Mouse (Mus musculus) embryonic facial prominence, embryonic 11.5 days (tissue): ENCODE results near the gene Znfx1. TPM values are rescaled to one million over a fixed set of nuclear protein-coding genes. Genes with fewer than 3 reads are reported as not detected.
A peak's percentile ranks its signal among the peaks of the same experiment; 100 is the strongest.

Experiments used
- ATAC-seq: fragments of 200-750 bp; cut with Nextera tagmentation; replicated peaks from 2 replicates; pipeline ENCODE4 v1.8.0; 2017; ENCODE audit warnings: low read depth; ENCODE audit not compliant: insufficient number of reproducible peaks, low FRiP score, low TSS enrichment
- DNase-seq: peaks from one replicate; pipeline ENCODE4 v3.0.0-alpha.2; 2015; ENCODE audit warnings: low spot score
- H3K27ac ChIP-seq: fragments of 300-500 bp; sonication (generic); replicated peaks from 2 replicates; pipeline ENCODE4 v1.5.1; 2014; ENCODE audit warnings: mild to moderate bottlenecking, low read depth, low read length, control low read depth
- H3K27me3 ChIP-seq: fragments of 300-500 bp; sonication (generic); 2 replicates; pipeline ENCODE4 v1.6.1; 2014; ENCODE audit warnings: mild to moderate bottlenecking, low read length, moderate library complexity, mixed read lengths; ENCODE audit not compliant: control insufficient read depth, insufficient read depth
- H3K36me3 ChIP-seq: fragments of 300-500 bp; sonication (generic); replicated peaks from 2 replicates; pipeline ENCODE4 v1.6.1; 2014; ENCODE audit warnings: low read depth, mild to moderate bottlenecking, low read length, moderate library complexity, mixed read lengths; ENCODE audit not compliant: control insufficient read depth, insufficient read depth
- H3K4me1 ChIP-seq: fragments of 300-500 bp; sonication (generic); 2 replicates; pipeline ENCODE4 v1.6.1; 2014; ENCODE audit warnings: low read length, mixed read lengths; ENCODE audit not compliant: control insufficient read depth, insufficient read depth
- H3K4me2 ChIP-seq: fragments of 300-500 bp; sonication (generic); 2 replicates; pipeline ENCODE4 v1.6.1; 2014; ENCODE audit warnings: low read depth, mild to moderate bottlenecking, control low read depth, low read length, moderate library complexity
- H3K4me3 ChIP-seq: fragments of 300-500 bp; sonication (generic); 2 replicates; pipeline ENCODE4 v1.5.1; 2014; ENCODE audit warnings: low read depth, low read length, control low read depth
- H3K9ac ChIP-seq: fragments of 300-500 bp; sonication (generic); replicated peaks from 2 replicates; pipeline ENCODE4 v1.6.1; 2014; ENCODE audit warnings: mild to moderate bottlenecking, control low read depth, low read length
- H3K9me3 ChIP-seq: fragments of 300-500 bp; sonication (generic); replicated peaks from 2 replicates; pipeline ENCODE4 v1.6.1; 2016; ENCODE audit warnings: mild to moderate bottlenecking, low read length, inconsistent platforms, mixed read lengths; ENCODE audit not compliant: control insufficient read depth
- WGBS: fragments of 180-500 bp; shearing (Covaris S2); extraction: QIAGEN DNeasy Blood & Tissue Kit; methylation state at CpG from one replicate; pipeline ENCODE4 v1.1.7; 2014; 5-methylcytosine and 5-hydroxymethylcytosine counted together
- polyA plus RNA-seq: library from polyadenylated mRNA; unstranded; fragments of >200 nt; fragmentation: Nextera tagmentation; extraction: Ambion mirVana; gene quantifications from 2 replicates; pipeline ENCODE4 v1.2.1, GENCODE M21; 2014

Znfx1 gene
- polyA plus RNA-seq, 1 experiment from 2014 or later = 4.3 TPM

GRCm38 (mm10) chr2:167038716-167039115, 24.1 kb downstream of the Znfx1 start:
- DNase-seq (no peak), ATAC-seq (no peak)
- H3K27ac ChIP-seq = no peak overlapping the region
- H3K4me2 ChIP-seq = no peak overlapping the region
- no peaks in the 10 kb centered on the region for H3K9me3 ChIP-seq
- peaks cover 15% of the 10 kb centered on the region for H3K36me3 ChIP-seq
- H3K4me3 ChIP-seq = no peak overlapping the region
- no peak overlapping the region for H3K9ac ChIP-seq
- no peaks in the 10 kb centered on the region for H3K4me1 ChIP-seq
- H3K27me3 ChIP-seq = no peaks in the 10 kb centered on the region
- 91% methylated on average over 7 of the region's 7 CpGs for WGBS

- H3K36me3 ChIP-seq = peaks cover 17% of the 10 kb centered on the region
- H3K4me2 ChIP-seq = no peak overlapping the region
- H3K4me1 ChIP-seq = no peaks in the 10 kb centered on the region
- 92% methylated on average over 6 of the region's 6 CpGs for WGBS
- no peak for ATAC-seq
- no peak overlapping the region for H3K9ac ChIP-seq
- no peak for DNase-seq
- H3K9me3 ChIP-seq = no peaks in the 10 kb centered on the region
- H3K27me3 ChIP-seq = no peaks in the 10 kb centered on the region
- H3K4me3 ChIP-seq = no peak overlapping the region
- no peak overlapping the region for H3K27ac ChIP-seq
Observed at GRCm38 (mm10) chr2:167038297-167038696, 24.5 kb downstream of the Znfx1 start.

DNA sequence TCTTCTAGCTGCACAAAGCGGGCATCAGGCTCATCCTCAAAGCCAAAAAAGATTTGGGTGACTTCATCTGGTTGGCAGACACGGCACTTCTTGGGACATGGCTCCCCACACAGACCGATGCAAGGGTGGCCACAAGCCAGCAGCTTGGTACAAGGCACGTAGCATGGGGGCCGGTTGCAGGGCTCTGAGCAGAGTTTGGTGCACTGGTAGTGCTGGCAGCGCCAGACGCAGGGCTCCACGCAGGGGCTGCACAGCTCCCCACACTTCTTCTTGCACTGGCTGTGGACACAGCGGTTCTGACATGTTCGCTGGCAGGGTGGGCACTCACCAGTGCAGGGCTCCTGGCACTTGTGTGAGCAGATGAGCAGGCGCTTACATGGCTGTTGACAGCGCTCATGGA, 25.1 kb downstream of the Znfx1 start:
- 96% methylated on average over 12 of the region's 12 CpGs for WGBS
- Histone ChIP-seq H3K27ac (no peak overlapping the region), H3K9ac (no peak overlapping the region), H3K27me3 (no peaks in the 10 kb centered on the region), H3K4me1 (no peaks in the 10 kb centered on the region), H3K9me3 (no peaks in the 10 kb centered on the region), H3K36me3 (peaks cover 15% of the 10 kb centered on the region), H3K4me3 (no peak overlapping the region), H3K4me2 (no peak overlapping the region)
- ATAC-seq (no peak), DNase-seq (no peak)

DNA sequence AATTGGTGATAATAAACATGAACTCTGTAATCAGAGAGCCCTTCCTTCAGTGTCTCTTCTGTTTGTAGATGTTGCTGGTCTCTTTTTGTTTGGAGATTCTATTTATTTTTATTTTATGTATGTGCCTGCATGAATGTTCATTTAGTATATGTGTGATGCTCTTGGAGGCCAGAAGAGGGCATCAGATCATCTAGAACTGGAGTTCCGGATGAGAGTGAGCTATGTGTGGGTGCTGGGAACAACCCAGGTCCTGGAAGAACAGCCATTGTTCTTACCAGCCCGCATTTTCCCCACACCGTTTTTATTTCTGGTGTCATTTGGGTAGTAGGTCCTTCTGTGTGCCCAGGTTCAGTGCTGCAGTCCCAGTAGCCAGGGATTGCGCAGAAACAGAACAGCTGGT, 32.3 kb downstream of the Znfx1 start:
- no peak for ATAC-seq
- 93% methylated on average over 4 of the region's 4 CpGs for WGBS
- Histone ChIP-seq H3K9me3 (no peaks in the 10 kb centered on the region), H3K4me3 (no peak overlapping the region), H3K4me2 (no peak overlapping the region), H3K9ac (no peak overlapping the region), H3K36me3 (peaks cover 24% of the 10 kb centered on the region), H3K4me1 (no peaks in the 10 kb centered on the region), H3K27me3 (no peaks in the 10 kb centered on the region), H3K27ac (no peak overlapping the region)
- DNase-seq = no peak

DNA sequence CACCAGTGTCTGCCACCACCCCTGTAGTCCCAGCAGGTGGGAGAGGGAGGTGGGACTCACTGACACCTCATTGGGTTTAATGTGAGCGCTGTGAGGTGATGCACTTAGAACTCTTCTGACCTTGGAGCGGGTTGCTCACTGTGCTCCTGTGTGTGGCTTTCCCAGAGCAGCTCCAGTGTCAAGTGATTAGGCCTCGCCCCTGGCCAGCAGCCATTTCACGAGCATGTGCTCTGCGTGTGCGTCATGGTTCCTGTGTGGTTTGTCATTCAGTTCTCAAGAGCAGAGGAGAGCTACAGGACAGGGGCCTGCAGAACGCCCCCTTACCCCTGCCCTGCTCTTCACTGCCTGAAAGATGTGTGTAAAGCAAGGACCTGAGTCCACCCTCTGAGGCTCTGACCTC, 34.3 kb downstream of the Znfx1 start:
- H3K4me1 ChIP-seq = no peaks in the 10 kb centered on the region
- no peaks in the 10 kb centered on the region for H3K9me3 ChIP-seq
- H3K9ac ChIP-seq = no peak overlapping the region
- no peak overlapping the region for H3K27ac ChIP-seq
- H3K4me2 ChIP-seq = no peak overlapping the region
- ATAC-seq (no peak), DNase-seq (no peak)
- H3K4me3 ChIP-seq = no peak overlapping the region
- no peaks in the 10 kb centered on the region for H3K27me3 ChIP-seq
- H3K36me3 ChIP-seq = peaks cover 19% of the 10 kb centered on the region
- 92% methylated on average over 7 of the region's 7 CpGs for WGBS

- no peaks in the 10 kb centered on the region for H3K9me3 ChIP-seq
- H3K4me1 ChIP-seq = peaks cover 2% of the 10 kb centered on the region; the same call in 1 of the 2 replicates
- H3K36me3 ChIP-seq = peaks cover 16% of the 10 kb centered on the region
- no peak overlapping the region for H3K27ac ChIP-seq
- no peak overlapping the region for H3K4me3 ChIP-seq
- no peak overlapping the region for H3K4me2 ChIP-seq
- ATAC-seq (no peak), DNase-seq (no peak)
- H3K27me3 ChIP-seq = no peaks in the 10 kb centered on the region
- H3K9ac ChIP-seq = no peak overlapping the region
- 88% methylated on average over 10 of the region's 10 CpGs for WGBS
Observed at GRCm38 (mm10) chr2:167019396-167019795, 43.4 kb downstream of the Znfx1 start.

GRCm38 (mm10) chr2:167015382-167015718, 47.5 kb downstream of the Znfx1 start:
- Histone ChIP-seq H3K9ac (peak overlapping the region; percentile 71), H3K27ac (0 out of 2 replicates have a peak overlapping the region, but pooled peaks have one; percentile 5), H3K36me3 (peaks cover 6% of the 10 kb centered on the region), H3K4me1 (peaks cover 2% of the 10 kb centered on the region; the same call in 1 of the 2 replicates), H3K4me2 (peak overlapping the region; percentile 86), H3K27me3 (no peaks in the 10 kb centered on the region), H3K9me3 (no peaks in the 10 kb centered on the region), H3K4me3 (peak overlapping the region; percentile 94)
- ATAC-seq (no peak; the same call in 1 of the 2 replicates), DNase-seq (no peak)
- WGBS = under 1% methylated on average over 21 of the region's 21 CpGs

DNA sequence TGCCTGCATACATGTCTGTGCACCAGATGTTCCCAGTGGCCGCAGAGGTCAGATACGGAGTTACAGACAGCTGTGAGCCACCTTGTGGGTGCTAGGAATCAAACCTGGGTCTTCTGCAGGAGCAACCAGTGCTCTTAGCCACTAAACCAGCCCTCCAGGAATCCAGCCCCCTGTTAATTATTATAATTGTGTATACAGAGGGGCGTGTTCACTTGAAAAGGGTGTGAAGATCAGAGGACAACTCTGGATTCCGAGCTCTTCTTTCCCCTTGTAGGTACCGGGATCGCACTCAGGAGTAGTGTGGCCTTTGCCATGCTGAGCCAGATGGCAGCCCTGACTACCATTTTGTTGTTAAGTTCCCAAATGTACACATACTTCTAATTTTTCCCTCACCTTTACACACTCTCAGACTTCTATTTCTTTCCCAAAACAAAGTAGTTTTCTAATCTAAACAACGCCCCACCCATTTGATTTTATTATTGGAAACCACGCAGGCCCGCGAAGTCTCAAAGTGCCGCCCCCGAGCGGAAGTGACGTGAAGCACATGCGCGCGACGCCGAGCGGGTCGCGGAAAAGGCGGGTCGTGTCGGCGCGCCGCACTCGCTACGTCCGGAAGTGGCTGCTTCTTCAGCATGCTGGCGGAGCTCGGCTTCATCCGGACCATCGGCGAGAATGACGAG, 48.0 kb downstream of the Znfx1 start, which contains the start of gene Ddx27:
TSS of gene Ddx27 (plus strand) at position 492 of the 680 bp plus-strand sequence.
- whole genome bisulfite sequencing = 1% methylated on average over 37 of the region's 37 CpGs
- H3K9ac ChIP-seq = peak within 1 kb of the TSS; percentile 71
- peak within 1 kb of the TSS; percentile 86 for H3K4me2 ChIP-seq
- no peaks in the 10 kb centered on the region for H3K27me3 ChIP-seq
- peaks cover 2% of the 10 kb centered on the region; the same call in 1 of the 2 replicates for H3K36me3 ChIP-seq
- DNase-seq (peak; percentile 96), ATAC-seq (peak; percentile 85)
- peak within 1 kb of the TSS; percentile 94 for H3K4me3 ChIP-seq
- 0 out of 2 replicates have a peak within 1 kb of the TSS, but pooled peaks have one; percentile 5 for H3K27ac ChIP-seq
- no peaks in the 10 kb centered on the region for H3K9me3 ChIP-seq
- H3K4me1 ChIP-seq = peaks cover 2% of the 10 kb centered on the region; the same call in 1 of the 2 replicates
